Mouse (Mus musculus) G1E (cell line): ENCODE data around the gene Chd9.

Experiments
- CTCF ChIP-seq: IDR thresholded peaks from 2 replicates; pipeline ENCODE4 v1.5.1; 2012; ENCODE audit warnings: low read depth, low read length, inconsistent platforms, mixed read lengths
- GATA1 ChIP-seq: IDR thresholded peaks from 2 replicates; pipeline ENCODE4 v1.6.1; 2012; ENCODE audit warnings: borderline replicate concordance, low read length, inconsistent platforms, mixed read lengths
- GATA2 ChIP-seq: IDR thresholded peaks from 2 replicates; pipeline ENCODE4 v1.6.1; 2012; ENCODE audit warnings: low read depth, low read length, inconsistent platforms, borderline replicate concordance
- POLR2AphosphoS5 ChIP-seq: IDR thresholded peaks from 2 replicates; pipeline ENCODE4 v1.6.1; 2012; ENCODE audit warnings: low read depth, low read length, inconsistent platforms; ENCODE audit not compliant: insufficient replicate concordance
- TAL1 ChIP-seq: conservative IDR thresholded peaks from 2 replicates; pipeline ENCODE4 v1.6.1; 2012; ENCODE audit warnings: low read depth, low read length, inconsistent platforms, mixed read lengths

- no peak for TF ChIP-seq CTCF
- TF ChIP-seq GATA1: no peak
- TF ChIP-seq TAL1: no peak
- TF ChIP-seq POLR2AphosphoS5: no peak
- TF ChIP-seq GATA2: no peak
These were observed 49.4 kb downstream of the Chd9 start for GRCm38 (mm10) chr8:90877430-90877975.
